Mouse (Mus musculus) G1E (cell line): ENCODE measurements around the gene Wdr46.

Experiments used
- CTCF ChIP-seq: IDR thresholded peaks from 2 replicates; pipeline ENCODE4 v1.5.1; 2012; ENCODE audit warnings: low read depth, low read length, inconsistent platforms, mixed read lengths
- TAL1 ChIP-seq: conservative IDR thresholded peaks from 2 replicates; pipeline ENCODE4 v1.6.1; 2012; ENCODE audit warnings: low read depth, low read length, inconsistent platforms, mixed read lengths

DNA sequence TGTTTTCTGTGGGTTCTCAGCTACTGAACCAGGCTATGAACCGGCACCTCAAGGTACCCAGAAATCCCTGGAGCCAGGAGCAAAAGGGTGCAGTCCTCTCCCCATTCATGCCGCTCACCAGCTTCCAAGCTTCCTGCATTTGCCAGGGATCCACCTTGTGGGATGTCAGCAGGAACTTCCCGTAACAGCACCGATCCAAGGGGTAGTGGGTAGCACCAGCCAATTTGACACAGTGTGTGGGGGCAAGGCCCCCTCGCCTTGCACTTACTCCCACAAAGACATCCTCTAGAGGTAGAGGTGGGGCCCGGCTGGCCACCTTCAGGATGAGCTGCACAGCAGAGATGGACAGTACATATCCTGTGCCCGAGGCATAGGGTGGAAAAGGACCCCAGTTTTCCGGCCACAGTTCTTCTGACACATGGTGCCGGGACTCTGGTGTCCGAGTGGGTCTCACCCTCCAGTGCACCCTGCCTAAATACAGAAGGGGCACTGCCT, 9.7 kb downstream of the Wdr46 start:
- TF ChIP-seq CTCF, result no peak
- TF ChIP-seq TAL1, result no peak
